Mouse (Mus musculus) embryo, embryonic 11 days (tissue): ENCODE data around the gene Sp3.
"Not testable (repeated sequence)": the region's sequence is repeated elsewhere in the genome, so short reads cannot be mapped to it uniquely, and the experiment has no call there.

Experiments
- DNase-seq: peaks from one replicate; pipeline ENCODE4 v3.0.0-alpha.2; 2015

The Sp3 gene

GRCm38 (mm10) chr2:72988945-72989344 is 8.7 kb upstream of the Sp3 start:
- not testable (repeated sequence) for DNase-seq

- DNase-seq, result no peak
These were observed 6.4 kb upstream of the Sp3 start, which contains the start of gene Gm11084 for GRCm38 (mm10) chr2:72986616-72987015. Gene Gm11084, minus strand, starts transcription at chr2:72986716.

- DNase-seq, result no peak
These were observed 5.3 kb upstream of the Sp3 start for GRCm38 (mm10) chr2:72985516-72985915.

- no peak for DNase-seq
These were observed 4.6 kb upstream of the Sp3 start for GRCm38 (mm10) chr2:72984806-72985205.

GRCm38 (mm10) chr2:72983211-72983610 is 3.0 kb upstream of the Sp3 start:
- DNase-seq, result no peak

DNA sequence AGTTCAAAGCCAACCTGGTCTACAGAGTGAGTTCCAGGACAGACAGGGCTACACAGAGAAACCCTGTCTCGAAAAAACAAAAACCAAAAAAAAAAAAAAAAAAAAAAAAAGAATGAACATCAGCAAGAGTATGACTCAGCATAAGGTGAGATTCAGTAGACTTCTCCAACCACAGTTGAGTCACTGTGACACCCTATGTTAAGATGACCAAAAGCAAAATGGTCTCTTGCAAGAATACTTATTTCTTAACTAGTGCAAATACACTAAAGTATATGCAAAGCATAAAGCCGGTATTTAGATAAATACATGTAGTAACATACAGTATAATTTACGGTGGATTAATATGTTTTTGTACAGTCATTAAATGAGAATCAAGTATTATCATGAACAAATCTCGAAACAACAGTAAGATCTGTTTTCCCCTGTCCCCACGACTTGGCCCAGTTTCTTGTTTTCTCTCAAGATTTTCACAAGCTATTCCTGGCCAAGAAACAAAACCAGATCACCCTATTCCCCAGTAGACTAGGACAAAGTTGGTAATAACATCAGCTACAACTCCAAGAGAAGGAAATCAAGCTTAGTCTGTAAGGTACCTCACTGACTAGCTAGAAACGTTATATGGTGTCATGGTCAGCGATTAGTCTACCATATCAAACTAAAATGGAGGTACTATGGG is 2.0 kb upstream of the Sp3 start:
- no peak for DNase-seq

- DNase-seq, result no peak
These were observed 1.3 kb upstream of the Sp3 start for GRCm38 (mm10) chr2:72981441-72982109.

GRCm38 (mm10) chr2:72981075-72981420 is 802 bp upstream of the Sp3 start:
- DNase-seq, result no peak

DNA sequence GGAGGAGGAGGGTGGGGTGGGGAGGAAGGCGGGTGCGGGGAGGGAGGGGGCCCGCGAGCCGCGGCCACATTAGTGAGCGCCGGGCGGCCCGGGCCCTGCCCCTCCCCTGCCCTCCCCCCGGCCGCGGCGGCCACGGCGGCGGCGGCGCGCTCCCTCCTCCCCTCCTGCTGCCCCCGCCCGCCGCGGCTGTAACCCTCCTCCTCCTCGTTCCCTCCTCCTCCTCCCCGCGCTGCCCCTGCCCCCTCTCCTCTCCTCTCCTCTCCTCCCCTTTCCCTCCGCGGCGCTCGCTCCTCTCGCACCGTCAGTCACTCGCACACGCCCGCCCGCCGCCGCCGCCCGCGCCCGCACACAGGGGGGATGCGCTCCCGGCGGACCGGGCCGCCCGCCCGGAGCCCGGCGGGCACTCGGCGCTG is 581 bp downstream of the Sp3 start:
- DNase-seq, result peak; percentile 92

- DNase-seq, result peak; percentile 92
These were observed 1.2 kb downstream of the Sp3 start for GRCm38 (mm10) chr2:72978901-72979658.

DNA sequence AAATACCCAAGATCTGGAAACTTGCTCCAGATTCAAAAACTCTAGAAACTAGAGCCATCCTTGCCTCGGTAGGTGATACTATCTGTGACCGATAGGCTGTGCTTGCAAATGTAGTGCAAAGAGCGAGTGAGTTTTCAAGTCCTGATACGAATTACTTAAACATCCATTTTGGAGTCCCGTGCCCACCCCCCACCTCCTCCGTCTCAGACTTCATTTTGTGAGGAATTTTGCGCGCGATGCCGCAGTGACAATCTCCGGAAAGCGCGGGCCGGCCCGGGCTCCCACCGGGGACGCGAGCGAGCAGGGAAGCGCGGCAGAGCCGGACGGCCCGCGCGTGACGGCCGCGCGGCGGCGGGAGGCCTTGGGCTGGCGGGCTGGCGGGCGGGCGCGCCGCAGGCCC is 1.8 kb downstream of the Sp3 start:
- DNase-seq, result peak; percentile 81

GRCm38 (mm10) chr2:72977272-72977671 is 3.0 kb downstream of the Sp3 start:
- no peak for DNase-seq

DNA sequence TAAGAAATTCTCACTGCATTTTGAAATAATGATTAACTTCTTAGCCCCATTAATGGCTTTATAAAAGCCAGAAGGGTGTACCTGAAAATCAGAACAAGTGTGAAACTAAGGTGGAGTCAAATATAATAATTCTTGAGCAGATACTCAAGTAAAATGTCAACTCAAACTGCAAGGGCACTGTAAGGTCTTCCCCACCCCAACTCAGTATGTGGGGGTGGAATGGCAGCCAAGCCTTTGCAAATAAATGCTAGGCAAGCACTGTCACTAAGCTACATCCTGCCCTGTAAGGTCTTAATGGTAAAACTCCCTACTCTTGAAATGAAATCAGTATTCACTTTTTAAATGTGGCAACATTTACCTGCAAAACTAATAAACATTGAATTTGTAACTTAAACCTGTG is 4.2 kb downstream of the Sp3 start:
- no peak for DNase-seq

DNA sequence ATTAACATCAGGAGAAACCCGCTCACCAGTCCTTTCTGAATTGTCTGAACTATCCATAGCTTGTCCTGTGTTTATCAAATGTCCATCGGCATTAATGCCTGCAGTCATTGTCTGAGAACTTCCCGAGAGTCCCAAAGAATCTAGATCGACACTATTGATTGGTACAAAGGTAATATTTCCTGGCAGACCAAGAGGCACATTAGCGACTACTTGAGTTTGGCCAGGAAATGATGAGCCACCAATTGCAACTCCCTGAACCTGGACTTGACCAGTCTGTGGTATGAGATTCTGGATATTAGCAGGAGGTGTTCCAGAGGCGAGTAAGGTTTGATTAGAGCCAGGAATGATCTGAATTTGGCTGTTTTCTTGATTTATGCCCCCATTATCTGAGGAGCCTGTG is 9.4 kb downstream of the Sp3 start:
- DNase-seq, result no peak

DNA sequence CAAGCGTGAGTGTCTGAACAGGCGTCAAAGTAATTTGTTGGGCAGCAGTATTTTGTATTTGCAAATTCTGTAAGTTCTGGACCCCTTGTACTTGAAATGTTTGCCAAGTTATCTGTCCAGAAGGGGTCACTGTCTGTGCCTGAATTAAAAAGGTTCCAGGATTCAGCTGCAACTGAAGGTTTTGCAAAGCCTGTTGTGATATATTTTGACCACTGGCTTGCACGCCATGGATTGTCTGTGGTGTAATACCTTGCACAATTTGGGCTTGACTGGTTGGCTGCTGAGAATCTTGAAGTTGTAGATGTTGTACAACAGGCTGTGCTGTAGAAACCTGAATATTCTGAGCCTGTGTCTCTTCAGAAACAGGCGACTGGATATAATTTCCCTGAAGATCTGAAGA is 9.9 kb downstream of the Sp3 start:
- no peak for DNase-seq

DNA sequence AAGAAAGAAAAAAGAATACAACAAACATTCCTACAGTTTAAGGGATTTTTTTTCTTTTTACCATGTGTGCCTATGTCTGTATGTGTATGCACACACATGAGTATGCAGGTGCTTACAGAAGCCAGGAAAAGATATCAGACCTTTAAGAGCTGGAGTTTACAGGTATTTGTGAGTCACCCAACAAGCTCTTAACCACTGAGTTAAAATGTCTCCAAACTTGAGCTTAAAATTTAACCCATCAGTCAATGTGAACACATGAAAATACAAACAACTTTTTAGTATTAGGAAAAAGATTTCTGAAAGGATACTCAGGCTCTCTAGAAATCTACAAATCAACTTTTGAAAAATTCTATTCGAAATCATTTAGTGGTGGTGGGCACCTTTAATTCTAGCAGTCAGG is 11.7 kb downstream of the Sp3 start:
- no peak for DNase-seq

DNA sequence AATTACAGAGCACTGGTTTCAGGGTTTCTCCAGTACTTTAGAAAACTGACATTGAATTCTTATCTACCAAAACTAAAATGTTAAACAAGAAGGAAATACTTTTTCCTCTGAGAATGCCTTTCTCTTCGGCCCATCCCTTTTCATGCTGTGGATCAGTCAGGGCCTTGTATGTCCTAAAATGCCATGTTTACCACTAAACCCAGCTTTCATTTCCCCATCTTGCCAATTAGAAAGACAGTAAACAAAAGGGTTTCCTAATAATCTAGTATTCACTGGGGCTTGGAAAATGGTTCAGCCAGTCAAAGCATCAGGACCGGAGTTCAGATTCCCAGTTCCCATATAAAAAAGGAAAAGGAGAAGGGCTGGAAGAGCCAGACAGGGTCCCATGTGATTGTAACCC is 14.8 kb downstream of the Sp3 start:
- DNase-seq, result no peak

DNA sequence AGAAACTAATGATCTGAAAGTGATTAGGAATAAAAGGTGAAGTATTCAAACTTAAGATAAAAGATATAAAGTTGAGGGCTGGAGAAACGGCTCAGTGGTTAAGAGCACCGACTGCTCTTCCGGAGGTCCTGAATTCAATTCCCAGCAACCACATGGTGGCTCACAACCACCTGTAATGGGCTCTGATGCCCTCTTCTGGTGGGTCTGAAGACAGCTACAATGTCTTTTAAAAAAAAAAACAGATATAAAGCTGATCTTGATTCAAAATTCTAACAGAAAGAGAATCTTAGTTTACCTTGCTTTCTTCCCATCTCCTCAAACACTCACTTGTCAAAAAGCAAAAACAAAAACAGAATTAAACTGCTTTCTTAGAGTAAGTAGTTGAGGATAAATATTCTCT is 23.8 kb downstream of the Sp3 start:
- no peak for DNase-seq

GRCm38 (mm10) chr2:72952979-72953378 is 27.3 kb downstream of the Sp3 start:
- DNase-seq, result no peak

GRCm38 (mm10) chr2:72935937-72936336 is 44.3 kb downstream of the Sp3 start:
- peak; percentile 15 for DNase-seq

GRCm38 (mm10) chr2:72932186-72932585 is 48.1 kb downstream of the Sp3 start:
- peak; percentile 44 for DNase-seq

DNA sequence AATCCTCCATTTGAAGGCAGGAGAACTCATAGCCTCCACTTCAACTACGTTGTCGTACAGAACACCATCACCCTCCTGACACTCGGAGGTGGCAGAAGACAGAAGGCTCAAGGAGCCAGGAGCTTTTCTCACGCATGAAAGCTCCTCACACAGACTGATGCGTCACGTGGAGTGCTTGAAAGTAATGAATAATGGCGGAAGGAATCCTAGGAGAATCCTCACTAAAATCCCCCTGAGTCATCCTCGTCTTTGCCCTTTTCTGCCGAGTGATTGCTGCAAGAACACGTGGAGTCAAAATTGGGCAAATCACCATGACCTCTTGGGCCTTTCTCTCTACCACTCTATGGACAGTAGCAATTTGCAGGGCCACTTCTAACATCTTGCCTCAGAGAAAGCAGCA is 55.3 kb downstream of the Sp3 start:
- no peak for DNase-seq

DNA sequence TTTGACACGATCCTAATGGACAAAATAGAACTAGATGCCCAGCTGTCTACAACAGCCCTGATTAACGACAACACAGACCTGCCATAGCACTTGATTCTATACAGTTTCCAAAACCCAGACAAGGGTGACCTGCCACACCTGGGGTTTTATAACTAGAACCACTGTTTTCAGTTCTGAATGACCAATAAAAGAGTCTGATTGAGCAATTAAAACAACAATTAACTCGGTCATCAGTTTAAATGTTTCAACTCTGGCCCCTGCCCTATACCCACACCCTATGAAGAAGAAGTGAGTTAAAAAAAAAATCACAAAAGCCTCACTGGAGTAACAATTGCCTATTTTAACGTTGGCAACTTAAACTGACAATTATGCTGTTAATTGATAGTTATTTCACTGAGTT is 64.1 kb downstream of the Sp3 start:
- no peak for DNase-seq

DNA sequence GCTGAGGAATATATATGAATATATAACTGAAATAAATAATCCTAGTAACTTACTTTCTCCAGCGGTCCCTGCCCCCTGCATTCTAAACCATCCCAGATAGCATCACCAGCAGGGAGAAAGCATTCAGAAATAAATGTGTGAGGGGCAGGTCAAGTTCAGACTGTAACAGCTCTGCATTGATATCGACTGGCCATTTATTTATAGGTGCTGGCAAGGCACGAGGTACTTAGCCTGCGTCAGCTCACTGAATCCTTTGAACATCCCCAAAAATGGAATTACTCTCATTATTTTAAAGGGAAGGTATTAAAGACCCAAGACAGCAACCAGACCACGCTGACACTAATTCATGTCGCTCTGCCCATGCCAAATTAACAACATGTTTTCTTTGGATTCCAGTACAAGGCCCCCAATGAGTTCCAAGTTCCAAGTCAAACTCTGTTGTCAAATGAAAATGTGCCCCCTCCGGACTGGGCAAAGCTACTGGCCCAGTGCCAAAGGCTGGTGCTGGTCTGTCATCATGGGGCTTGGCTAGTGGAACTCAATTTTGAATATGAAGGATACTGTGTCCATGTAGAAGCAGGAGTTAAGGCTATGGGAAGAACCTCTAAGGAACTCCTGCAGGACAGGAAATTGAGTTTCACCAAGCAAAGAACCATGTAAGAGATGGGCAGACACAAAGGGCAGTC is 64.9 kb downstream of the Sp3 start:
- DNase-seq, result no peak
